Mouse (Mus musculus) liver, adult (tissue): ENCODE results near the gene Spata18.

Experiments used
- GATA4 ChIP-seq: IDR thresholded peaks from 2 replicates; pipeline ENCODE4 v1.6.1; 2014; ENCODE audit warnings: mild to moderate bottlenecking, low read length; ENCODE audit not compliant: insufficient replicate concordance

Spata18 gene

DNA sequence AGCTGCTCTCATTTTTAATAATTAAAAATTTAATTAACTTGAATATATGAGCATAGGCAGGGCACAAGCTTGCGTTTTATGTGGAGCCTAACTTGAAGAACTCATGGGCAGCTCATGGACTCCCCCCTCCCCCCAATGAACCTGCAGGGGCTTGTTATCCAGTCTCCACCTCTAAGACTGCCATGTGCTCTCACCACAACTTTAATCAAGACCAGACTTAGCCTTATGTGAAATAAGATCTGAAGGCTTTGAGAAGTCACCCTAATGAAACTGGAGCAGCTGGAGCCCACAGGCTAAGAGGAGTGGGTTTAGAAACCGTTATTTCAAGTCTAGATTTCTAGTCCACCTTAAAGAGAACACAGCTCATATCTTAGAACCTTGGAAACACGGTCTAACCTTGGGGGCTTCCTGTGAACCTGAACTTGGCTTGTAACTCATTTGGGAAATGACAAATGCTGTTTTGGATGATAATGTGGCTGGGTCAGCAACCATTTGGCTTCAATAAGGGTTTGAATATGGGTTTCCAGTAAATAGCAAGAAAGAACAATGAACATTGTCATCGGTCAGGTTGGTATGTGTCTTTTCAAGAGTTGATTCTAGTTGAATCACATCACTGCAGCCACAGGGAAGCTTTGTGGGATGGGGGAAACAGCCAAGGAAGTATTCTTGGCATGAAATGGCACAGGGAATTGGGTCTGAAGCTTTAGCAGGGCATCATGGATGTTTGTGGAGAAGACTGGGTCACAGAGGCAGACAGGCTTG is 43.3 kb downstream of the Spata18 start:
- no peak for TF ChIP-seq GATA4

DNA sequence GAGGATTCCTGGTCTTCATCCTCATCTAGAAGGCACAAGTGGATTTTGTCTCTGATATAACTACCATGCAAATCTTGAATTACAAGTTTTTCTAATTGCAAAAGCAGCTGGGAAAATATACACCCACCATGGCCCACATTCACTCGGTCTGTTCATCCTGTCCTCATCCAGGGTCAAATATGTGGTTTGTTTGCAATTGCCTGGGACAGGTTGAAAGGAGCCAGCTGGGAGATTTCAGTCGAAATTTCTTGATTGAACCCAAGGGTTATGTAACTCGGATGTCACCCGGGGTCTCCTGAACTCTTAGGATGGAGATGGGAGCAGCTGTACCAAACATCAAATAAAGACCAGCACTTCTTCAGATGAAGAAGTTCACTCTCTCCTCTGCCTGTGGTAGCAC is 46.5 kb downstream of the Spata18 start:
- TF ChIP-seq GATA4: no peak

DNA sequence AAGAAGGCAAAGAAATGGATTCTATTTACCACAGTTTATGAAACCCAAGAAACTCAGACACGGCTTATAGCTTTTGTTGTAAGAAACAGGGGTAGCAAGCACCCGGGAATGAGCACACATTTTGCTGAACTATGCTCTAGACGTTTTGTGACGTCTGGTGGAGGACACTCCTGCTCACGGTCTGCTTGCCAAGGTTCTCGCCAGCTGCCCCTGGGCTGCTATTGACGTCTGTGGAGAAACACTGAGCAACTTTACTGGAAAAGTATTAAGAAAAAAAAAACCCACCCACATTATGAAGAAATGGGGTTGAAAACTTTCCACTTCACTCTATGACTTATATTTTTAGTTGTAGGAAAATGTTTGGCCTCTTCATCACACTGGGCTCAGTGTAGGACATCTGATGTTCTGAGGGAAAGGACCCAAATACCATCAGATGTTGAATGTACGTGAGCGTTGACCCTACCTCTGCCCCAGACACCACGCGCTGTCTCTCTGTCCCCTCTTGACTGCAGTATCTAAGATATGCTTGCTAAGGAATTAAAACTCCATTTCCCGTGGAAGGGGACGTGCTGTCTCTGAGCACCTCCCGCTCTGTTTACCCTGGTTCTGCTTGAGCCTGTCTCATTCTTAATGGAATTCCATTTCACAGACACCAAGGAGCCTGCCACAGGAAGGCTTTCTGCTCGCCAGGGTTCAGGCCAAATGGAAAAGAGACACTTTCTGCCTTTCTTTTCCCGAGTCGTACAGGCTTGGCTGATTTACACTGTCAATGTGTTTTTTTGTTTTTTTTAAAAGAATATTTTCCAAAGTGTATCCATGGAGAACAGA is 50.1 kb downstream of the Spata18 start:
- TF ChIP-seq GATA4: no peak

DNA sequence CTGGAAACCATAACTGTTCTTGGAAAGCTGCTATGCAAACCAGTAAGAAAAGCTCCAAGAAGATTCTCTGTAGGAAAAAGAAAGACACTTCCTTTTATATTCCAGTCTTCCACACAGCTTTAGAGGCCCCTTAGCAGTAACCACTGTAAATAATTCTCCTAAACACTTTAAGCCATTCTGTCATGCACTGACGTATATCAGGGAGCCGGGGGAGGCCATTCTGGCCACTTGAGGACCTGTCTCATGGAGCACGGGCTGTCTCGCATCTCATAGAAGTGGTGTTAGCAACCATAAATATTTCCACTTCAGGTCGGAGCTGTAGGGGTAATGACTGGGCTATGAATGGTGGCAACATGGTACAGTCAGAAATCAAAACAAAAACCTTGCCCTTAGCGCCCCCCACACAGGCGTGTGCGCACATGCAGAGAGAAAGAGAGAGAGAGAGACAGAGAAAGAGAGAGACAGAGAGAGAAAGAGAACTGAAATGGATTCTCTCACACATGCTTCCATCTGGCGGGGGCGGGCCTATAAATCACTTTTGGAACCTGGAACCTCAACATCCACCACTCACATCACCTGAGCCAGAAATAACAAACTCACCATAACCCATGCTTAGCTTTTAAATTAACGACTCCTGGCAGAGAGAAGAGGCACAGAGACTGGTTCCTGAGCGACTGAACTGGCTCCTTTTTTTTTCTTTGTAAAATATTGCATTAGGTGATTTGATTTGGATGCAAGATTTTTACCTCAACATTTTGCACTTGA is 50.9 kb downstream of the Spata18 start:
- no peak for TF ChIP-seq GATA4

DNA sequence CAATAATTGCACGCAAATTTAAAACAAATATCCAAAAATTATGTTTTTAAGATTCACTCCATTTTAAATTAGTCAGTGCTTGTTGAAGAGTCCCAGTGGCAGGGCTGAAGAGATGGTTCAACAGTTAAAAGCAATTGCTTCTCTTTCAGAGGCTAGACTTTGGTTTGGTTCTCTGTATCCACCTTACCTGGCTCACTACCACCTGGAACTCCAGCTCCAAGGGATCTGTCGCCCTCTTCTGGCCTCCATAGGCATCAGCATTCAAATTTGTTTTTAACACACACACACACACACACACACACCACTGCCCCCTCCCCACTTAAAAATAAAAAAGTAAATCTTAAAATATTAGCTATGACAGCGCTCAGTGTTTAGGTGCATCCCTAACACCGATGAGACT is 51.9 kb downstream of the Spata18 start:
- TF ChIP-seq GATA4: no peak

DNA sequence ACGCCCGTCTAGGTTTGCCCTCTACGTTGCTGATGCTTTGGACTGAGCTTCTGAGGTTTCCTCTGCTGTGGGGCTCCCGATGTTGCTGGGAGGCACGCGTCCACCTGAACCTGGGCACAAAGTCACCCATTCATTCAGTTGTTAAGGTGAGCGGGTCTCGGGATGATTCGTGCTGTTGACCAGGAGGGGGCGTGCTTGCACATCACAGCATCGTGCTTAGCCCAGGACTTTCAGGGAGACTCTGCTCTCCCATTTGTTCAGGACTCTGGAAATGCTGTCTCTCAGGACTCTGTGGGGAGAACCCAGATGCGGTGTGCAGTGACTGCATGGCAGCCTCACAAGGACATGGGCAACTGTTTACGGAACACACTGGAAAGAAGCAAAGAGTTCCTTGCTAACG is 53.1 kb downstream of the Spata18 start:
- no peak for TF ChIP-seq GATA4

DNA sequence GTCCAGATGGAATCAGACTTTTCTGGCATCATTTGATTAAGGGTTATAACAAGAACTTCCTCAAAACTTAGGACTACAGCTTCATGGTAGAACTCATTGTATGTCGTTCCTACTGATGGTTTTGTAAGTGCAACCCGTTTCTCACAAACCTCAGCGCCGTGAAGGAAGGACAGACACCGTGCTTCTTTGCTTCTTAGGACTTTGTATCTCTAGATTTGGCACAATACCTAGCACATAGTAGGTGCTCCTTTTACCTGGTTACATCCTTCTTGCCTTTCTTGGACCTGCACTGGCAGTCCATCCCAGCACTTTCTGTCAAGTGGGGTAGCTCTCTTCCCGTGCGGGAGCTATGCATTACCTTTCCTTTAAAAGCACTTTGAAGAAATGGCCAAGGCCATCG is 53.6 kb downstream of the Spata18 start:
- TF ChIP-seq GATA4: no peak

DNA sequence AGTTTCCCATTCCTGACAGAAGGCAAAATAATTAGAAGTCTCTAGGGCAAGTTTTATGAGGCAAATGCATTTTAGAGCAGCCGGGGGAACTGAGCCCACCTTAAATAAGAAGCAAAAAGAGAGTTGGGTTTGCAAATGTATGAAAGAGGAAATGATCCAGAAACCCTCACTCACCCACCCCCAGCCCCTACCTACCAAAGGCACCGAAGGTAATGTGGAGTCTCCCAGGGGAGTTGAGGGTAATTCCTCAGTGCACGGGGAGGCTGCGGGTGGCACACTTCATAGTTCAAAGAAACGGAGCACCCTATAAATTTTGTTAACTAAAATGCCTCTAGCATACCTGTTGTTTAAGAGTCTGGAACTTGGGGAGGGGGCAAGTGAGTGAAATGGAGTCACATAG is 54.1 kb downstream of the Spata18 start:
- TF ChIP-seq GATA4: no peak

DNA sequence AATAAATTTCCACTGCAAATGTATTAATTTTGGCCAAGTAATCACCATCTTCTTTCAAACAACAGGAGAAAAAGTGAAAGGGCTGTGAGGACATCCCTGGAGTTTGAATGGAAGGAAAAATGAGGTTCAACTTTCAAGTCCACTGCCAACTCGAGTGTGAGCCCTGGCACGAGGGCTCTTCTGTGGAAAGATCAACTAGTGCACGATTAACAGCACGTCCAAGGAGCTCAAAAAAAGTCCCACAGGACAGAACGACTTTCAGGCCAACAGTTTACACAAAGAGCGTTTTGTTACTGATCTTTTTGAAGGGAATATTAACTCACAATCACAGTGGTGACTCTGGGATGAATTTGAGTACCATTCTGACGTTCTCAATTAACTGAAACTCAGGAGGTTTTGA is 61.7 kb downstream of the Spata18 start:
- TF ChIP-seq GATA4: no peak

DNA sequence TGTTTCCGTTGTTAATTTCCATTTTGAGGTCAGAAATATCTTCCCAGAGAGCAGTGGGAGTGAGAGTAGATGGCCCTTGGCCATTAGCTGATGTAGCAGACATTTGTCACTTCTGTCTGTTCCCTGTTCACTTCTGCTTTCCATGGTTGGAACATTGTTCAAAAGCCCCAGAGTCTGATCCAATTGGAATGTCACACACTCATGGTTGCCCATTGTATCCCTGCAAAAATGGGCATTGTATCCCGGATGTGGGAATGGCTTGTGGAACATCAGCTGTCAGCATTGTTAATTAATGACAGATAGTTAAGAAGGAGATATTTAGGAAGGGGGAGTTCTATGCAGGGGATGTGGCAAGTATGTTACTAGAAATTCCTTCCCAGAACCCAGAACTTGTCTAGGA is 65.8 kb downstream of the Spata18 start:
- no peak for TF ChIP-seq GATA4

DNA sequence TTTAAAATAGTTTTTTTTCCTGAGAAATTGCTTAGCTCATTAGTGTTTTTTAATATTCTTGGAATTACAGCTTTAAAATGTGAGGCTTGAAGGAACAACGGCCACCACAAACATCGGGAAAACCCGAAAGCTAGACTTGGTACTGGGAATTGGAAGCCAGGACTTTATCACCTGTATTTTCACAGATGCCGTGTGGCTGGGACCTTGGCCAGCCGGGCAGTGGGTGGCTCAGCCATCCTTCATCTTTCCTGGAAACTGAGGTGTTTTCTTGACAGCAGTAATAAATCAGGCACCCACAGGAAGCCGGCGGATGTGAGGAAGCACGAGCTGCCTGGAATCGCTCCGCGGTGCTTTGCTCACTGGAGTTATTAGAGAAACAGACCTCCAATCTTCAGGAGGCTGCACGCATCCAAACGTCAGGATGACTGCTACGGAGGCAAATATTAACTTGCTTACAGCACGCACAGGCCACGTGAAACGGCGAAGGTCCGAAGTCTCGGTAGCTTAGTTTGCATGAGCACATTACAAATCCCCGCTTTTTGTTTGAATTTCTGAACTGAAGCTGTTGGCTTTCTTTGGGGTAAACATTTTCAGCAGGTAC is 70.6 kb downstream of the Spata18 start:
- no peak for TF ChIP-seq GATA4

DNA sequence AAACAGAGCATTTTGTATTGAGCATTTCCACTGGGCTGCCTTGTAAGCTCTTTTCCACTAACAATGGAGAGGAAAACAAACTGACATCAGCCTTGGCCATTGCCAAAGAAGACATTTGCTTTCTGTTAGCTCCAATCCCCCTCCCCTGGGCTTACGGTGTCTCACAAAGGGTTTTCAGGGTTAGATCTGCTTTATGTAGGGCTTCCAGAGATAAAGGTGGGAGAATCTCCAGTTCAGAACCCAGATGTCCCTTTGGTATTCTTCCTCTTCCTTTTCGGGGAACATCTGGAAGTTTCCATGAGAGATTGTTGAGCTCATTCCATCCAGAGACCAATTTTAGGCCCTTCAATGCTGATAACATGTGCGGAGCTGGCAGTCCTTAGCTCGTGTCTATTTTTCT is 74.8 kb downstream of the Spata18 start:
- TF ChIP-seq GATA4: no peak

DNA sequence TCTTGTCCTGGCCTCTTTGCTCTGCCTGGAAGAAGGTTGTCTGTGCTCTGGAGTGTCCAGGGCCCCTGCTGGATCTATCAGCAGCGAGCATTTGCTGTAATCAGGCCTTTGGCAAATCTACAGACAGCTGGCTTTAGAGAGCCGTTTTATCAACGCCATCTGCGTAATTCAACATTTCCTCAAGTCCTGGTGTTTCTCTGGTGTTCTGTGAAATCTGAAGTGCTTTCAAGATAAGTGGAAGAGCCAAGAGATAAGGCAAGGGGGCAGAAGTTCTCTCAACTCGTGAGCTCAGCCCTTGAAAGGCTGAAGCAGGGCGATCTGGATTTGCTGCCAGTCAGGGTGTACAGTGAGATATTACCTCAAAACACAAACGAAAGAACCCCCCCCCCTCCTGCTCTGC is 77.5 kb downstream of the Spata18 start:
- TF ChIP-seq GATA4: no peak
